Mouse (Mus musculus): ENCODE data around the gene Clgn.
"Not testable (repeated sequence)": the region's sequence is repeated elsewhere in the genome, so short reads cannot be mapped to it uniquely, and the experiment has no call there.

The Clgn gene

GRCm38 (mm10) chr8:83423032-83423825, 33.6 kb downstream of the Clgn start:
- DNase-seq (ENCODE audit: low spot score in 2 of 2): no peak

GRCm38 (mm10) chr8:83425202-83425601, 35.5 kb downstream of the Clgn start:
- no peak for DNase-seq (ENCODE audit: low spot score in 2 of 2)

- DNase-seq (ENCODE audit: low spot score in 2 of 2): no peak
Observed at GRCm38 (mm10) chr8:83426104-83426759, 36.6 kb downstream of the Clgn start.

- no peak for DNase-seq (ENCODE audit: low spot score in 2 of 2)
Observed at GRCm38 (mm10) chr8:83426949-83427348, 37.3 kb downstream of the Clgn start.

- DNase-seq (ENCODE audit: low spot score in 2 of 2): not testable (repeated sequence)
Observed at GRCm38 (mm10) chr8:83428621-83429020, 39.0 kb downstream of the Clgn start.

- DNase-seq (ENCODE audit: low spot score in 2 of 2): no peak
Observed at GRCm38 (mm10) chr8:83429071-83429524, 39.4 kb downstream of the Clgn start.

GRCm38 (mm10) chr8:83437077-83437476, 47.4 kb downstream of the Clgn start:
- DNase-seq (ENCODE audit: low spot score in 2 of 2): no peak

GRCm38 (mm10) chr8:83441656-83442242, 52.1 kb downstream of the Clgn start:
- peak in 1 of 2 experiments; percentile 15 for DNase-seq (ENCODE audit: low spot score in 2 of 2)

- peak; percentile 93 to 94 for DNase-seq (ENCODE audit: low spot score in 2 of 2)
Observed at GRCm38 (mm10) chr8:83442243-83443051, 52.8 kb downstream of the Clgn start.

- no peak for DNase-seq (ENCODE audit: low spot score in 2 of 2)
Observed at GRCm38 (mm10) chr8:83443052-83443400, 53.4 kb downstream of the Clgn start.

- no peak for DNase-seq (ENCODE audit: low spot score in 2 of 2)
Observed at GRCm38 (mm10) chr8:83449960-83450359, 60.3 kb downstream of the Clgn start.

- no peak for DNase-seq (ENCODE audit: low spot score in 2 of 2)
Observed at GRCm38 (mm10) chr8:83451056-83451455, 61.4 kb downstream of the Clgn start.

- DNase-seq (ENCODE audit: low spot score in 2 of 2): no peak
Observed at GRCm38 (mm10) chr8:83457121-83457520, 67.5 kb downstream of the Clgn start.

- no peak for DNase-seq (ENCODE audit: low spot score in 2 of 2)
Observed at GRCm38 (mm10) chr8:83458222-83458621, 68.6 kb downstream of the Clgn start, which contains the start of gene Scoc. Gene Scoc (minus strand): TSS chr8:83458391.

GRCm38 (mm10) chr8:83459606-83460005, 69.9 kb downstream of the Clgn start:
- DNase-seq (ENCODE audit: low spot score in 2 of 2): no peak
